Mouse (Mus musculus) embryonic fibroblast, embryonic 13.5 days (primary cell): Measurements from ENCODE around the gene Entpd3.

Source experiments
- CTCF ChIP-seq: IDR thresholded peaks from 2 replicates; pipeline ENCODE4 v1.5.1; 2011; ENCODE audit warnings: mild to moderate bottlenecking, control low read depth, low read length, moderate library complexity, borderline replicate concordance; ENCODE audit not compliant: insufficient read depth
- POLR2A ChIP-seq: IDR thresholded peaks from 2 replicates; pipeline ENCODE4 v1.6.1; 2011; ENCODE audit warnings: low read depth, mild to moderate bottlenecking, control low read depth, low read length, moderate library complexity

- TF ChIP-seq CTCF (no peak), POLR2A (peak; percentile 20; the same call in 1 of the 2 replicates)
Observed at GRCm38 (mm10) chr9:120581941-120582618, 42.5 kb downstream of the Entpd3 start.
